Mouse (Mus musculus) G1E (cell line): ENCODE results near the gene Dcun1d4. TPM values are rescaled to one million over a fixed set of nuclear protein-coding genes. Genes with fewer than 3 reads are reported as not detected.

Source experiments
- ATAC-seq: 2 replicates; pipeline ENCODE4 v1.8.0; 2016; ENCODE audit warnings: mild to moderate bottlenecking; ENCODE audit not compliant: insufficient number of reproducible peaks, poor library complexity, low FRiP score, severe bottlenecking; ENCODE audit errors: extremely low read depth
- DNase-seq: peaks from one replicate; pipeline ENCODE4 v3.0.0; 2012; ENCODE audit warnings: low spot score
- H3K27me3 ChIP-seq: 2 replicates; pipeline ENCODE4 v1.6.1; 2012; ENCODE audit warnings: mild to moderate bottlenecking, low read length, inconsistent platforms; ENCODE audit not compliant: insufficient read depth
- H3K36me3 ChIP-seq: replicated peaks from 2 replicates; pipeline ENCODE3; 2012; ENCODE audit warnings: mild to moderate bottlenecking, inconsistent platforms
- H3K4me1 ChIP-seq: 2 replicates; pipeline ENCODE4 v1.6.1; 2012; ENCODE audit warnings: low read depth, low read length, inconsistent platforms, mixed read lengths; ENCODE audit not compliant: insufficient read depth
- H3K4me3 ChIP-seq: 2 replicates; pipeline ENCODE4 v1.5.1; 2012; ENCODE audit warnings: low read depth, mild to moderate bottlenecking, inconsistent platforms, low read length, moderate library complexity, mixed read lengths
- H3K9me3 ChIP-seq: replicated peaks from 2 replicates; pipeline ENCODE4 v1.6.1; 2012; ENCODE audit warnings: inconsistent platforms
- CTCF ChIP-seq: IDR thresholded peaks from 2 replicates; pipeline ENCODE4 v1.5.1; 2012; ENCODE audit warnings: low read depth, low read length, inconsistent platforms, mixed read lengths
- GATA1 ChIP-seq: IDR thresholded peaks from 2 replicates; pipeline ENCODE4 v1.6.1; 2012; ENCODE audit warnings: borderline replicate concordance, low read length, inconsistent platforms, mixed read lengths
- GATA2 ChIP-seq: IDR thresholded peaks from 2 replicates; pipeline ENCODE4 v1.6.1; 2012; ENCODE audit warnings: low read depth, low read length, inconsistent platforms, borderline replicate concordance
- POLR2AphosphoS5 ChIP-seq: IDR thresholded peaks from 2 replicates; pipeline ENCODE4 v1.6.1; 2012; ENCODE audit warnings: low read depth, low read length, inconsistent platforms; ENCODE audit not compliant: insufficient replicate concordance
- TAL1 ChIP-seq: conservative IDR thresholded peaks from 2 replicates; pipeline ENCODE4 v1.6.1; 2012; ENCODE audit warnings: low read depth, low read length, inconsistent platforms, mixed read lengths
- polyA plus RNA-seq: library from polyadenylated mRNA; stranded (reverse); fragments of >175 nt; gene quantifications from 2 replicates; pipeline ENCODE4 v1.2.3, GENCODE M21; 2012
- total RNA-seq, 2 experiments: library from RNA; stranded (forward) in 1 of 2; stranded (reverse) in 1 of 2; fragments of 200-1000 nt in 1 of 2; fragments of >200 nt in 1 of 2; fragmentation: Nextera tagmentation in 1 of 2; gene quantifications; 2 replicates each; pipeline ENCODE4 v1.2.3; 2014 to 2017

Dcun1d4 gene
- 25.4 and 36.0 TPM in 2 replicates for total RNA-seq (2014; fragmentation: Nextera tagmentation)
- 23.6 and 29.9 TPM in 2 replicates for total RNA-seq (2017)
- polyA plus RNA-seq, result 15.6 and 17.6 TPM in 2 replicates

DNA sequence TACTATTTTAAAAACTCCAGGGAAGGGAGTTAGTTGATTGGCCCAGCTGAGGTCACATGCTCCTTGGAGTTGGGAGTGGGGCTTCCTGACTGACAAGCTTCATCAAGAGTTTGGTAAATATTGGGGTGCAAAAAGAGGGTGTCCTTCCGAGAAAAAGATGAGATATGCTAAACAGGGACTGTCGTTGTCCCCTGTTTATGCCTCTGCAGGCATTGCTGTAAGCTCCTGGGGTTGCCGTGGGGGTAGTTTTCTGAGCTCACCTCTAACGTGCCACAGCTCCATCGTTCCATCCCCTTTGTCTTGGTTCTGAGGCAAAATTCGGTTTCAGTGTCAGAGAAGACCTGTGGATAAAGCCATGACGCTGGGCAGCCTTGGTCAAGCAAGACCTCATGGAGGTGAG is at the start of gene Dcun1d4:
Gene Dcun1d4 (plus strand): TSS at position 301 of the 400 bp plus-strand sequence.
- no peak for DNase-seq
- Histone ChIP-seq H3K4me3 (no peak within 1 kb of the TSS), H3K36me3 (no peaks in the 10 kb centered on the region), H3K27me3 (peaks cover 29% of the 10 kb centered on the region), H3K9me3 (no peaks in the 10 kb centered on the region), H3K4me1 (peaks cover 16% of the 10 kb centered on the region)
- ATAC-seq, result no peak
- TF ChIP-seq CTCF (no peak), GATA1 (no peak), GATA2 (no peak), POLR2AphosphoS5 (no peak), TAL1 (no peak)

DNA sequence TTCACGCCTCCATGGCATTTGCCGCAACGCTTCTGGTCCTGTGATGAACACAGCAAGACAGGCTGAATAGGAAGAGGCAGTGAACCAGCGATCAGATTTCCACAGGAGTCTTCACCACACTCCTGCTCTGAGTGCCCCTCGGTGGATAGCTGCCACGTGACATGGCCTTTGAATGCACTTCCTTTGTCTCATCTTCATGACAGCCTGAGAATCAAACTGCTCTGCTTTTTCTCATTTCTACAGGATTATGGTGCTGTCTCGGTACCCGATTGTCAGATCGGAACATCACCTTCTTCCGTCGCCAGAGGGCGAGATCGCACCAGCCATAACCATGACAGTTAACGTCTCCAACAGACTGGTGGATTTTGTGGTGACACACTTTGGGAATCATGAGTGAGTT is 49.2 kb upstream of the Dcun1d4 start:
- DNase-seq (no peak), ATAC-seq (peak; percentile 40; the same call in 1 of the 2 replicates)
- Histone ChIP-seq H3K27me3 (peaks cover 19% of the 10 kb centered on the region), H3K36me3 (no peaks in the 10 kb centered on the region), H3K4me1 (peaks cover 24% of the 10 kb centered on the region), H3K9me3 (no peaks in the 10 kb centered on the region), H3K4me3 (no peak overlapping the region)
- TF ChIP-seq TAL1, result no peak
- no peak for TF ChIP-seq GATA2
- peak; percentile 30; the same call in 1 of the 2 replicates for TF ChIP-seq CTCF

DNA sequence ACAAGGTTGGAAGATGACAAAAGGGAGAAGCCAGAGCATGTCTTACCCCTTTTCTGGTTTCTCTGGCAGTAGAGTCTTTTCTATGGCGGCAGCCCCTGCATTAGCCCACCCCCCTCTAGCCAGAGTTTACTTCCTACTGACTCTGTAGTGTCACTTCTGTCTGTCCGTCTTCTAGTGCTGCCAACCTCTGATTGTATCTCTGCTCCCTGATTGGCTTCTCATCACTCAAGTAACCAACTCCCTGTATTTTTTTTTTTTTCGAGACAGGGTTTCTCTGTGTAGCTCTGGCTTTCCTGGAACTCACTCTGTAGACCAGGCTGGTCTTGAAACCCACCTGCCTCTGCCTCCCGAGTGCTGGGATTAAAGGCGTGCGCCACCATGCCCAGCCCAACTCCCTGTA is 48.0 kb upstream of the Dcun1d4 start:
- Histone ChIP-seq H3K4me3 (no peak overlapping the region), H3K36me3 (no peaks in the 10 kb centered on the region), H3K4me1 (peaks cover 25% of the 10 kb centered on the region), H3K9me3 (no peaks in the 10 kb centered on the region), H3K27me3 (peaks cover 17% of the 10 kb centered on the region)
- DNase-seq (no peak), ATAC-seq (peak; percentile 45)
- no peak for TF ChIP-seq GATA1
- no peak for TF ChIP-seq GATA2

DNA sequence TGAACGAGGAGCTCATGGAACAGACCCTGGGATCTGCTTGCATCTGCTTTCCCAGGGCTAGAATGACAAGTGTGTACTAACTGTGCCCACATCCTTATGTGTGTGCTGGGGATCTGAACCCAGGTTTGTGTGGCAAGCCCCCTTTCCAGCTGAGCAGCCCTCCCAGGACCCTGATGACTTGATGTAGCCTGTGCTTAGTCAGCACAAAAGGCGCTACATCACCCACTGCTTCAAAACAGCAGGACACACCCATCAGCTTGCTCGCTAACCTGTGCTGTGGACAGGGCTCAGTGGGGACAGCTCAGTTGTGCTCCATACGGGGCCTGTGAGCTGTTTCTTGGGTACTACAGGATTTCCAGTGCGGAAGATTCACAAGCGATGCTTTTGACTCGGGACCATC is 46.0 kb upstream of the Dcun1d4 start:
- Histone ChIP-seq H3K36me3 (no peaks in the 10 kb centered on the region), H3K4me1 (peaks cover 28% of the 10 kb centered on the region), H3K4me3 (no peak overlapping the region), H3K9me3 (no peaks in the 10 kb centered on the region), H3K27me3 (peaks cover 15% of the 10 kb centered on the region)
- DNase-seq (no peak), ATAC-seq (no peak)
- TF ChIP-seq TAL1 (no peak), CTCF (no peak), GATA1 (no peak), POLR2AphosphoS5 (no peak), GATA2 (no peak)

DNA sequence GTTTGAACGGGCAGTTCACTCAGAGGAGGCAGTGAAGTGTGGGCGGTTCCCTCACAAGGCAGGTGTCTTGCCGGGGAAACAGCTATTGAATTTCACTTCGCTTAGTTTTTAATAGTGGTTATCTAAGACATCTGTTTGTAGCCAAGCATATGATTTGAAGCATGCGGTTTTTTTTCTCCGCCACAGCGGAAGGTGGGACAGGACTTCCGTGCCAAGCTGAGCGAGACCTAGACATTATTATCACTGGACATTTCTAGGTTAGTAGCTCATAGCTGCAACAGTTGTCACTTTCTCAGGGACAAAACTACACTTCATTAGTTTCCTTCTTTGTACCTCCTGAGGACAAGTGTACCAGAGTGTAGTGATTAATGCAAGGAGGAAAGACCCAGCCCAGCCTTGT is 38.6 kb upstream of the Dcun1d4 start:
- H3K27me3 ChIP-seq, result peaks cover 25% of the 10 kb centered on the region
- H3K36me3 ChIP-seq, result no peaks in the 10 kb centered on the region
- TF ChIP-seq TAL1 (no peak), GATA2 (no peak), POLR2AphosphoS5 (no peak), GATA1 (no peak), CTCF (no peak)
- DNase-seq (no peak), ATAC-seq (peak; percentile 45; the same call in 1 of the 2 replicates)
- H3K9me3 ChIP-seq, result no peaks in the 10 kb centered on the region
- no peak overlapping the region for H3K4me3 ChIP-seq
- H3K4me1 ChIP-seq, result peaks cover 19% of the 10 kb centered on the region

DNA sequence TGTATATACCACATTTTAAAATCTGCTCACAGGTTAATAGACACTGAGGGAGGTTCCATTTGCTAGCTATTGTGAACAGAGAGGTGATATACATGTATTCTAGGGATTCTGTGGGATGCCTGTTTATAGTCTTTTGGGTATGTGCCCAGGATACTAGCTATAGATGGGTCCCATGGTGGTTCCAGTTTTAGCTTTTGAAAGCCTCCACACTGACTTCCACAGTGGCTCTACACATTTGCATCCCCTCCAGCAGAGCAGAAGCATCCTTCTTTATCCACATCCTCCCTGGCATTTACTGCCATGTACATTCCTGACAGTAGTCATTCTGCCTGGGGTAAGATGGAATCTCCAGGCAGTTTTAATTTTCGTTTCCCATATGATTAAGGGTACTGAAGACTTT is 30.5 kb upstream of the Dcun1d4 start:
- Histone ChIP-seq H3K27me3 (no peaks in the 10 kb centered on the region), H3K4me1 (peaks cover 13% of the 10 kb centered on the region), H3K36me3 (no peaks in the 10 kb centered on the region), H3K4me3 (no peak overlapping the region), H3K9me3 (no peaks in the 10 kb centered on the region)
- ATAC-seq (no peak), DNase-seq (no peak)
- no peak for TF ChIP-seq POLR2AphosphoS5
- no peak for TF ChIP-seq GATA1
- TF ChIP-seq CTCF, result no peak
- TF ChIP-seq TAL1, result no peak
- TF ChIP-seq GATA2, result no peak

DNA sequence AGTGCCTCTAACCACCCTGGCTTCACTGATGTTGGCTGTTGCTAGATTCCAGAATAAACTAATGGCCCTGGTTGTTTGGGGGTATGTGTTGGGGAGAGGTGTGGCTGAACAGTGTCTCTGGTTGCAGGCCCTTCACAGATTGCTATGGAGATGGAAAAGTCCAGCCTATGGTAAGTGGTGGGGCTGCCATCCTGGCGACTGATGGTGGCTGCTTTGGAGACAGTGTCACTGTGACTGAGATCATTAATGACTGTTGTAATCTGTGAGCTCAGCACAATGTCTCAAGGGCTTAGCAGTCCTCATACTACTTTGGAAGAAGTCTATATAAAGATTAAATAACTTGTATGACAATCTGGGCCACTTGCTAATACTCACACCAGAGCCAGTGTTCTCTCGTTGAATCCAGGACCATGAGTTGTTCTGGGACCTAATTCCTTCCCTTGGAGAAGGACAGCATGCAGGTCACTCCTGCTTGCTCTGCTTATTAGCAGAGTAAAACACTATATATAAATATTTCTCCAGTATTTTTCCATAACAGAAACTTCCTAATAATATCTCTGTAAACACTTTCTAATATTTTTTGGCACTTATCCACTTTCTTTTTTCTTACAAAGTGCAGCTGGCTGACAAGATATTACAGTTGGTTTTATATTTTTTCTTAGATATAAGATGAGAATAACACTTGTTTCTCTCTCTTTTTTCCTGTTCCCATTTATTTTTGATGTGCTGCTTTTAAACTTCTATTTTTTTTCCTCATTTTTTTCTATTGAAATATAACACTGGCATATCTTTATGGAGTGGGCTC is 26.1 kb upstream of the Dcun1d4 start:
- no peak for ATAC-seq
- TF ChIP-seq POLR2AphosphoS5 (no peak), GATA1 (no peak), TAL1 (no peak), CTCF (no peak), GATA2 (no peak)
- no peak overlapping the region for H3K4me3 ChIP-seq
- no peak for DNase-seq
- peaks cover 37% of the 10 kb centered on the region for H3K4me1 ChIP-seq
- no peaks in the 10 kb centered on the region for H3K36me3 ChIP-seq
- H3K27me3 ChIP-seq, result no peaks in the 10 kb centered on the region
- no peaks in the 10 kb centered on the region for H3K9me3 ChIP-seq
